Mouse (Mus musculus) lung, postnatal 0 days (tissue): ENCODE results near the gene Slc7a5. TPM values are rescaled to one million over a fixed set of nuclear protein-coding genes. Genes with fewer than 3 reads are reported as not detected.

Experiments used
- ATAC-seq: fragments of 200-750 bp; cut with Nextera tagmentation; 2 replicates; pipeline ENCODE4 v1.8.0; 2017; ENCODE audit warnings: moderate library complexity
- DNase-seq: peaks from one replicate; pipeline ENCODE4 v3.0.0-alpha.2; 2016; ENCODE audit warnings: low spot score
- H3K27ac ChIP-seq: fragments of 300-500 bp; sonication (generic); 2 replicates; pipeline ENCODE4 v1.5.1; 2014; ENCODE audit warnings: antibody characterized with exemption, mild to moderate bottlenecking, low read length, mixed read lengths
- H3K27me3 ChIP-seq: fragments of 300-500 bp; sonication (generic); replicated peaks from 2 replicates; pipeline ENCODE4 v1.6.1; 2014; ENCODE audit warnings: low read length, mixed read lengths; ENCODE audit not compliant: insufficient read depth
- H3K36me3 ChIP-seq: fragments of 300-500 bp; sonication (generic); 2 replicates; pipeline ENCODE4 v1.6.1; 2014; ENCODE audit warnings: low read length, mixed read lengths; ENCODE audit not compliant: insufficient read depth
- H3K4me1 ChIP-seq: fragments of 300-500 bp; sonication (generic); 2 replicates; pipeline ENCODE4 v1.6.1; 2014; ENCODE audit warnings: antibody characterized with exemption, low read depth, low read length, mixed read lengths; ENCODE audit not compliant: insufficient read depth
- H3K4me2 ChIP-seq: fragments of 300-500 bp; sonication (generic); replicated peaks from 2 replicates; pipeline ENCODE4 v1.6.1; 2014; ENCODE audit warnings: low read depth, mild to moderate bottlenecking, low read length, moderate library complexity, mixed read lengths
- H3K4me3 ChIP-seq: fragments of 300-500 bp; sonication (generic); 2 replicates; pipeline ENCODE4 v1.5.1; 2014; ENCODE audit warnings: low read depth, low read length
- H3K9ac ChIP-seq: fragments of 300-500 bp; sonication (generic); replicated peaks from 2 replicates; pipeline ENCODE4 v1.6.1; 2014; ENCODE audit warnings: low read depth, mild to moderate bottlenecking
- H3K9me3 ChIP-seq: fragments of 300-500 bp; sonication (generic); 2 replicates; pipeline ENCODE4 v1.6.1; 2016; ENCODE audit warnings: low read length, mixed read lengths
- CTCF ChIP-seq: IDR thresholded peaks from 2 replicates; pipeline ENCODE4 v1.5.1; 2016; ENCODE audit warnings: antibody characterized with exemption, mild to moderate bottlenecking
- EP300 ChIP-seq: IDR thresholded peaks from 2 replicates; pipeline ENCODE4 v1.6.1; 2016; ENCODE audit warnings: antibody characterized with exemption, mild to moderate bottlenecking, control low read depth
- WGBS: fragments of 180-500 bp; shearing (Covaris S2); extraction: QIAGEN DNeasy Blood & Tissue Kit; methylation state at CpG from one replicate; pipeline ENCODE4 v1.1.7; 2014; 5-methylcytosine and 5-hydroxymethylcytosine counted together
- polyA plus RNA-seq: library from polyadenylated mRNA; unstranded; fragments of >200 nt; fragmentation: Nextera tagmentation; extraction: Ambion mirVana; gene quantifications from 2 replicates; pipeline ENCODE4 v1.2.1, GENCODE M21; 2015

Gene Slc7a5
- polyA plus RNA-seq, 1 experiment from 2014 or later, result 7.5 TPM

DNA sequence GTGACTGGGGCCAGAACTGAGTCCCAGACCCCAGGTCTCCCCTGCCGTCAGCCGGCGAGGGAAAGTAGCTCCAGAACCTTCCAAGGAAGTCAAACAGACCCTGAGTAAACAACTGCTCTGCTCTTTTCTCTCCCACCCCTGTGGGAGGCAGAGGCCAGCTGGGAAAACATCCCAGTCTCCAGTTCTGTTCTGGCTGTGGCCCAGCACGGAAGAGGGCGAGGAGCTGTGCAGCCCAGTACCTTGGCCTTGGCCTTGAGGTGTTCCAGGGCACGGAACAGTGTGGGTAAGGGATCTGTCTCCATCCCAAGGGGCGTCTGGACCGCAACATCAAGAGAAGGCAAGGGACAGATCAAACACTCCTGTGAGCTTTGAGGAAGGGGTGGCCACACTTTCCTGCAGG, 14.6 kb upstream of the Slc7a5 start:
- ATAC-seq (peak; percentile 67), DNase-seq (peak; percentile 84)
- Histone ChIP-seq H3K4me2 (no peak overlapping the region), H3K27ac (peak overlapping the region; percentile 84), H3K36me3 (no peaks in the 10 kb centered on the region), H3K27me3 (no peaks in the 10 kb centered on the region), H3K4me3 (no peak overlapping the region), H3K9ac (no peak overlapping the region), H3K4me1 (peaks cover 9% of the 10 kb centered on the region), H3K9me3 (no peaks in the 10 kb centered on the region)
- WGBS, result 10% methylated on average over 8 of the region's 8 CpGs
- TF ChIP-seq CTCF (no peak), EP300 (no peak)

DNA sequence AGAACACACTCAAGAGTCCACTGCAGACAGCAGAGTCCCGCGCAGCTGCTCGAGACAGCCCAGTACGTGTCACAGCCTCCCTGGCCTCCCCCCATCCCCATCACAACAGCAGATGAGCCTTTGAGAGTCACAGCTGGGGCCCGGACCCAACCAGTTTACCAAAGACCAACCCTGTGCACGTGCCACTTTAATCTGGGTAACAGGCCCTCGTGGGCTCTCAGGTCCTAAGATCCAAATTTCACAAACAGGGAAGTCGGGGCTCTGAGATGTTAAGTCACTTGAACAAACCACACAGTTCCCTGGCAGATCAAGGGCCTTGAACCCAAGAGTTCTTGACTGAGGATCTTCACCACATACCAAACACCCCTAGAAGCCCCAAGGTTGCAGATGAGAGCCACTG, 14.1 kb upstream of the Slc7a5 start:
- H3K4me1 ChIP-seq, result peaks cover 9% of the 10 kb centered on the region
- H3K9ac ChIP-seq, result no peak overlapping the region
- H3K4me3 ChIP-seq, result no peak overlapping the region
- no peak overlapping the region for H3K4me2 ChIP-seq
- peak overlapping the region; percentile 84 for H3K27ac ChIP-seq
- TF ChIP-seq CTCF (no peak), EP300 (peak; percentile 64)
- ATAC-seq, result peak; percentile 72
- peak; percentile 80 for DNase-seq
- H3K9me3 ChIP-seq, result no peaks in the 10 kb centered on the region
- no peaks in the 10 kb centered on the region for H3K27me3 ChIP-seq
- 29% methylated on average over 8 of the region's 8 CpGs for WGBS
- H3K36me3 ChIP-seq, result no peaks in the 10 kb centered on the region

DNA sequence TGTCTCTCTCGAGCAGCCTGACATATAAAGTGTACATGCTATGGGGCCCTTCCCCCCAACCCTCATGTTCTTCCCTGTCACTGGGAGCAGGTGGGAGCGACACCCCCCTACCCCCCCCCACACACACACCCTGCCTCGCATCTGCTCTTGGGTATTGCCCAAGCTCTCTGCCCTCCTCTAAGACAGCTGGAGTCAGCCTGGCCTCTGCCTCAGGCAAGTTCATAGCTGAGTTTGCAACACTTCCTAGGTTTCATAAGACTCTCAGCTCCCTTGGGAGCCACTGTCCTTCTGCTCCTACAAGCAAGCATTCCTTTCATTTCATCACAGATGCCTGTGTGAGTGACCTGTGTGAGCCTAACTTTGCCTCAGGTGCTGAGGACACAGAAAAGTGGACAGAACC, 12.2 kb upstream of the Slc7a5 start:
- ATAC-seq, result peak; percentile 81
- no peak overlapping the region for H3K4me3 ChIP-seq

DNA sequence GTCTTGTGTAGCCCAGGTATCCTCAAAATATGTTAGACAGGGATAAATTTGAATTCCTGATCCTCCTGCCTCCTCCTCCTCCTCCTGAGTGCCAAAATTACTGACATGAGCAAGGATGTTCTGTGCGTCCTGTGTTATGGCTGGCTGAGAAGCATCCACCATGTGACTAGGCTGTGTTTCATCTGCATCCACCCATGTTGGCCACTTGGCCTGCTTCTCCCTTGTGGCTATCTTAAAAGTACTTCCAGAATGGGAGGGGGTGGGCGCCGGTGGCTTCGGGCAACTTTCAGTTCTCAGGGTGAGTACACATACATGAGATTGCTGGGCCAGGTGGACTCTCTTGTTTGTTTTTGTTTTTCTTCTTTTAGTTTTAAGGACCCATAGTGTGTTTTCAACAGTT, 11.7 kb upstream of the Slc7a5 start:
- ATAC-seq, result no peak
- Histone ChIP-seq H3K4me2 (no peak overlapping the region), H3K9ac (no peak overlapping the region), H3K4me1 (peaks cover 9% of the 10 kb centered on the region), H3K27ac (no peak overlapping the region), H3K9me3 (no peaks in the 10 kb centered on the region), H3K4me3 (no peak overlapping the region), H3K36me3 (no peaks in the 10 kb centered on the region), H3K27me3 (no peaks in the 10 kb centered on the region)
- DNase-seq, result no peak
- TF ChIP-seq CTCF (no peak), EP300 (no peak)
- 43% methylated on average over 4 of the region's 4 CpGs for WGBS

More for the DNA sequence above, 12.2 kb upstream of the Slc7a5 start:
- no peaks in the 10 kb centered on the region for H3K27me3 ChIP-seq
- TF ChIP-seq CTCF (no peak), EP300 (peak; percentile 69)
- H3K9me3 ChIP-seq, result no peaks in the 10 kb centered on the region
- no peak overlapping the region for H3K4me2 ChIP-seq
- DNase-seq, result peak; percentile 89
- WGBS, result 16% methylated on average over 3 of the region's 3 CpGs
- peak overlapping the region; percentile 54; the same call in 1 of the 2 replicates for H3K27ac ChIP-seq
- peaks cover 9% of the 10 kb centered on the region for H3K4me1 ChIP-seq
- H3K36me3 ChIP-seq, result no peaks in the 10 kb centered on the region
- no peak overlapping the region for H3K9ac ChIP-seq

DNA sequence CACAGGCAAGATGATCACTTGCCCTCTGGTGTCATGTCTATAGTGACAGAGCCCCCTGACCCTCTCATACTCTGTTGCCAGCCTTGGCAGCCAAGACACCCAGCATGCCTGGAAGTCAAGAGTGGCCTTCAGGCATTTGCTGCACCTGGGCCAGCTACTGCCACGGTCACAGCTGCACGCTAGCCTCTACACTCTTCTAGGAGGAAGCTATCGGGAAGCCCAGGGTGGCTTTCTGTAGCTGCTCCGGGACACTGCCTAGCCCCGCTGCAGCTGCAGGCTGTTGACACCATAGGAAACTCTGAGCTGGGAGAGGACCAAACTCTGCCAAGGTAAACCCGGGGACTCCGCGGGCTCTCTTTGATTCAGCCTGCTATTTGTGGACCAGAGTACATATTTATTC, 5.9 kb upstream of the Slc7a5 start:
- H3K4me3 ChIP-seq, result no peak overlapping the region
- WGBS, result 56% methylated on average over 8 of the region's 8 CpGs
- no peak overlapping the region for H3K9ac ChIP-seq
- H3K36me3 ChIP-seq, result no peaks in the 10 kb centered on the region
- no peak overlapping the region for H3K4me2 ChIP-seq
- no peak overlapping the region for H3K27ac ChIP-seq
- TF ChIP-seq CTCF (no peak), EP300 (no peak)
- DNase-seq (no peak), ATAC-seq (no peak)
- H3K9me3 ChIP-seq, result no peaks in the 10 kb centered on the region
- peaks cover 2% of the 10 kb centered on the region; the same call in 1 of the 2 replicates for H3K4me1 ChIP-seq
- H3K27me3 ChIP-seq, result no peaks in the 10 kb centered on the region

DNA sequence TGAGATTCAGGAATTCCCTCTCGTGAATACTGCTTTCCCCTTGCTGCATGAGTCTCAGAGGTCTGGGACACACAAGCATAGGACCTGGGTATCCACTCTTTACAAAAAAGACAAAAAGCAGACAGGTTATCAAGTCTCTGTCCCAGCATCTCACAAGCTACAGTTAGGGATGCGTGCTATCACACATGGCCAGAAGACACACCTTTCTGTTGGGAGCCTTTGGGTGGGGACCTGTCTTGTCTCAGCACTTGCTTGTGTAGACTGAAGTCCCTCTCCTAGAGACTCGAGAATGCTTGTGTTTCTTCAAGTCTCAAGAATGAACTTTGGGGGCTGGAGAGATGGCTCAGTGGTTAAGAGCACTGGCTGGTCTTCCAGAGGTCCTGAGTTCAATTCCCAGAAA, 5.3 kb upstream of the Slc7a5 start:
- 65% methylated on average over 3 of the region's 3 CpGs for WGBS
- ATAC-seq, result no peak

DNA sequence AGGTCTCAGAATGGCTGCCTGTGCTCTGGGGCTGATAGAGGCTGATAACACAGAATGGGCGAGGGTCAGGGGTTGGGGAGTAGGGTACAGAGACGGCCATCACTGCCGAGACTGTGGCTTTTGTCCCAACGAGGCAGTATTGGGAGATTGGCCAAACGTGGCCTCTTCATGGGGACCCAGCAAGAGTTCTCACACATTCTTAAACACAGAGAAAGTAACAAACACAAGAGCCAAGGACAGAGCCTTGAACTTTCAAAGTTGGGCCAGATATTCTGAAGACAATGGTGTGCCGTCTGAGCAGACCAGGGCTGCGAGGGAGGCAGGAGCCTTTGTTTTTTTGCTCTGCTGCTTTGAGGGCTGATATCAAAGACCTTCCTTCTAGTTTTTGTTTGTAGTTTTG, 4.5 kb upstream of the Slc7a5 start:
- H3K4me2 ChIP-seq, result no peak overlapping the region
- 59% methylated on average over 7 of the region's 7 CpGs for WGBS
- H3K36me3 ChIP-seq, result no peaks in the 10 kb centered on the region
- H3K27ac ChIP-seq, result no peak overlapping the region
- no peak overlapping the region for H3K4me3 ChIP-seq
- ATAC-seq (no peak), DNase-seq (no peak)
- peaks cover 9% of the 10 kb centered on the region for H3K4me1 ChIP-seq
- no peaks in the 10 kb centered on the region for H3K9me3 ChIP-seq
- H3K27me3 ChIP-seq, result no peaks in the 10 kb centered on the region
- no peak overlapping the region for H3K9ac ChIP-seq
- TF ChIP-seq CTCF (no peak), EP300 (no peak)

More for the DNA sequence above, 5.3 kb upstream of the Slc7a5 start:
- no peaks in the 10 kb centered on the region for H3K27me3 ChIP-seq
- H3K27ac ChIP-seq, result no peak overlapping the region
- no peak for TF ChIP-seq CTCF
- TF ChIP-seq EP300, result no peak
- no peaks in the 10 kb centered on the region for H3K9me3 ChIP-seq
- H3K9ac ChIP-seq, result no peak overlapping the region
- H3K4me1 ChIP-seq, result peaks cover 7% of the 10 kb centered on the region
- no peak overlapping the region for H3K4me2 ChIP-seq
- H3K4me3 ChIP-seq, result no peak overlapping the region
- no peak for DNase-seq
- no peaks in the 10 kb centered on the region for H3K36me3 ChIP-seq
